Mouse (Mus musculus) gastrocnemius, adult 18-20 months (tissue): ENCODE measurements around the gene Gm20403. TPM values are rescaled to one million over a fixed set of nuclear protein-coding genes. Genes with fewer than 3 reads are reported as not detected.
"Not testable (repeated sequence)": the region's sequence is repeated elsewhere in the genome, so short reads cannot be mapped to it uniquely, and the experiment has no call there.

ENCODE experiments used
- DNase-seq: peaks from one replicate; pipeline ENCODE4 v3.0.0; 2021; ENCODE audit warnings: low spot score
- long read RNA-seq, 2 experiments: library from polyadenylated mRNA; stranded (forward); transcript quantifications; one replicate each; pipeline ENCODE4 v2.0.0; 2021
- total RNA-seq, 2 experiments: library from RNA; stranded (reverse); gene quantifications; 2 replicates each; pipeline ENCODE4 v1.2.3; 2021

Gene Gm20403
- not detected for total RNA-seq
- long read RNA-seq, experiment 1: 0 reads
- long read RNA-seq, experiment 2: 0 reads

- peak; percentile 56 for DNase-seq
Observed at GRCm38 (mm10) chr12:54986052-54986717, at the start of gene Gm20403. Gene Gm20403, minus strand, starts transcription at chr12:54986529.

- DNase-seq: no peak
Observed at GRCm38 (mm10) chr12:55027088-55027487, 40.8 kb upstream of the Gm20403 start.

GRCm38 (mm10) chr12:55023284-55023683 lies 37.0 kb upstream of the Gm20403 start:
- no peak for DNase-seq

- DNase-seq: no peak
Observed at GRCm38 (mm10) chr12:55019421-55019877, 33.1 kb upstream of the Gm20403 start.

GRCm38 (mm10) chr12:55017119-55017721 lies 30.9 kb upstream of the Gm20403 start:
- no peak for DNase-seq

GRCm38 (mm10) chr12:55016339-55017118 lies 30.2 kb upstream of the Gm20403 start:
- no peak for DNase-seq

- no peak for DNase-seq
Observed at GRCm38 (mm10) chr12:55015428-55015827, 29.1 kb upstream of the Gm20403 start.

GRCm38 (mm10) chr12:55013626-55014398 lies 27.5 kb upstream of the Gm20403 start, which contains the start of gene Baz1a:
Gene Baz1a, minus strand, starts transcription at chr12:55014348.
- DNase-seq: no peak

- DNase-seq: no peak
Observed at GRCm38 (mm10) chr12:55013031-55013430, 26.7 kb upstream of the Gm20403 start.

- DNase-seq: no peak
Observed at GRCm38 (mm10) chr12:55007361-55008008, 21.2 kb upstream of the Gm20403 start.

GRCm38 (mm10) chr12:55006071-55006470 lies 19.7 kb upstream of the Gm20403 start:
- no peak for DNase-seq

GRCm38 (mm10) chr12:55004396-55004795 lies 18.1 kb upstream of the Gm20403 start:
- no peak for DNase-seq

GRCm38 (mm10) chr12:55003843-55004242 lies 17.5 kb upstream of the Gm20403 start:
- no peak for DNase-seq

GRCm38 (mm10) chr12:55002532-55002931 lies 16.2 kb upstream of the Gm20403 start:
- not testable (repeated sequence) for DNase-seq

- DNase-seq: peak; percentile 9
Observed at GRCm38 (mm10) chr12:54999016-54999690, 12.8 kb upstream of the Gm20403 start.

- DNase-seq: no peak
Observed at GRCm38 (mm10) chr12:54998411-54998810, 12.1 kb upstream of the Gm20403 start.

GRCm38 (mm10) chr12:54996979-54997474 lies 10.7 kb upstream of the Gm20403 start:
- DNase-seq: no peak

- DNase-seq: no peak
Observed at GRCm38 (mm10) chr12:54995965-54996364, 9.6 kb upstream of the Gm20403 start.

GRCm38 (mm10) chr12:54994418-54994817 lies 8.1 kb upstream of the Gm20403 start:
- no peak for DNase-seq

- DNase-seq: no peak
Observed at GRCm38 (mm10) chr12:54994068-54994386, 7.7 kb upstream of the Gm20403 start.
